8 mouse cellular contexts compared by ENCODE assay signal in genomic region chr11:121204161-121205006, GRCm38 (mm10). TPM values are rescaled to one million over a fixed set of nuclear protein-coding genes. Genes with fewer than 3 reads are reported as not detected.
A peak's percentile ranks its signal among the peaks of the same experiment; 100 is the strongest.
DNase-seq lines count a peak whose midpoint lies in the region; ATAC-seq and TF ChIP-seq lines count a peak whose summit lies in the region.

Gene Hexdc, plus strand, starts transcription at chr11:121204433.
Gene Ogfod3, minus strand, starts transcription at chr11:121204711.

- peak within 1 kb of the TSS; percentile 68 for H3K9ac ChIP-seq in heart, embryonic 15.5 days
- H3K9ac ChIP-seq in liver, embryonic 14.5 days (replicated peaks), result peak within 1 kb of the TSS; percentile 72
- H3K9ac ChIP-seq in neural tube, embryonic 11.5 days (ENCODE audit: low read length), result peak within 1 kb of the TSS; percentile 67
- H3K9ac ChIP-seq in stomach, postnatal 0 days (ENCODE audit: low read length), result peak within 1 kb of the TSS; percentile 70

- no peak for TF ChIP-seq EP300 in liver, embryonic 14.5 days (IDR thresholded peaks at IDR 0.05; ENCODE audit: low read depth)
- no peak for TF ChIP-seq EP300 in stomach, postnatal 0 days (optimal IDR thresholded peaks at IDR 0.05)

- H3K27me3 ChIP-seq in forebrain, embryonic 10.5 days (ENCODE audit: poor library complexity, severe bottlenecking), result no peaks in the 10 kb centered on the region
- no peaks in the 10 kb centered on the region for H3K27me3 ChIP-seq in heart, embryonic 15.5 days
- no peaks in the 10 kb centered on the region for H3K27me3 ChIP-seq in liver, embryonic 14.5 days (ENCODE audit: control insufficient read depth, insufficient read depth, low read length)
- H3K27me3 ChIP-seq in neural tube, embryonic 11.5 days (ENCODE audit: control insufficient read depth, insufficient read depth, low read length), result no peaks in the 10 kb centered on the region
- H3K27me3 ChIP-seq in stomach, postnatal 0 days (ENCODE audit: control insufficient read depth, insufficient read depth, low read length), result no peaks in the 10 kb centered on the region

- peak within 1 kb of the TSS; percentile 86 for H3K4me2 ChIP-seq in heart, embryonic 15.5 days
- H3K4me2 ChIP-seq in liver, embryonic 14.5 days (ENCODE audit: low read depth), result peak within 1 kb of the TSS; percentile 89
- H3K4me2 ChIP-seq in neural tube, embryonic 11.5 days (ENCODE audit: low read depth), result peak within 1 kb of the TSS; percentile 60
- H3K4me2 ChIP-seq in stomach, postnatal 0 days (replicated peaks; ENCODE audit: low read depth), result peak within 1 kb of the TSS; percentile 68

- H3K4me3 ChIP-seq in forebrain, embryonic 10.5 days, result peak within 1 kb of the TSS; percentile 76
- peak within 1 kb of the TSS; percentile 65 for H3K4me3 ChIP-seq in heart, embryonic 15.5 days
- H3K4me3 ChIP-seq in liver, embryonic 14.5 days (ENCODE audit: insufficient read depth in 1 of 2, low read depth in 2 of 2, low read length in 2 of 2), result peak within 1 kb of the TSS; percentile 70 to 83
- peak within 1 kb of the TSS; percentile 71 for H3K4me3 ChIP-seq in neural tube, embryonic 11.5 days (ENCODE audit: low read depth, low read length)
- peak within 1 kb of the TSS; percentile 74 for H3K4me3 ChIP-seq in stomach, postnatal 0 days (ENCODE audit: low read depth, low read length)

- WGBS in forebrain, embryonic 10.5 days, result under 1% methylated on average over 70 of the region's 70 CpGs
- under 1% methylated on average over 69 of the region's 70 CpGs for WGBS in heart, embryonic 15.5 days
- WGBS in liver, embryonic 14.5 days (ENCODE audit: insufficient replicate concordance), result under 1% methylated on average over 70 of the region's 70 CpGs
- WGBS in neural tube, embryonic 11.5 days, result under 1% methylated on average over 70 of the region's 70 CpGs
- WGBS in stomach, postnatal 0 days, result under 1% methylated on average over 67 of the region's 70 CpGs

- no peaks in the 10 kb centered on the region for H3K9me3 ChIP-seq in forebrain, embryonic 10.5 days
- no peaks in the 10 kb centered on the region for H3K9me3 ChIP-seq in heart, embryonic 15.5 days (replicated peaks)
- H3K9me3 ChIP-seq in liver, embryonic 14.5 days (ENCODE audit: control insufficient read depth, low read length), result no peaks in the 10 kb centered on the region
- H3K9me3 ChIP-seq in neural tube, embryonic 11.5 days (ENCODE audit: control insufficient read depth, low read length), result no peaks in the 10 kb centered on the region
- no peaks in the 10 kb centered on the region for H3K9me3 ChIP-seq in stomach, postnatal 0 days (ENCODE audit: control insufficient read depth, low read length)

- H3K36me3 ChIP-seq in forebrain, embryonic 10.5 days (replicated peaks), result peaks cover 21% of the 10 kb centered on the region
- no peaks in the 10 kb centered on the region; the same call in 1 of the 2 replicates for H3K36me3 ChIP-seq in heart, embryonic 15.5 days
- H3K36me3 ChIP-seq in liver, embryonic 14.5 days (replicated peaks; ENCODE audit: control insufficient read depth, insufficient read depth, low read depth), result no peaks in the 10 kb centered on the region
- H3K36me3 ChIP-seq in neural tube, embryonic 11.5 days (ENCODE audit: control insufficient read depth, insufficient read depth, low read length), result no peaks in the 10 kb centered on the region
- no peaks in the 10 kb centered on the region; the same call in 1 of the 2 replicates for H3K36me3 ChIP-seq in stomach, postnatal 0 days (ENCODE audit: control insufficient read depth, insufficient read depth, low read length)

- peaks cover 17% of the 10 kb centered on the region for H3K4me1 ChIP-seq in forebrain, embryonic 10.5 days
- peaks cover 22% of the 10 kb centered on the region for H3K4me1 ChIP-seq in heart, embryonic 15.5 days (replicated peaks)
- H3K4me1 ChIP-seq in liver, embryonic 14.5 days (replicated peaks; ENCODE audit: control insufficient read depth in 2 of 2, insufficient read depth in 2 of 2, low read length in 1 of 2), result peaks cover 0 to 10% of the 10 kb centered on the region in 2 experiments; a peak in 3 of 4 replicates
- H3K4me1 ChIP-seq in neural tube, embryonic 11.5 days (ENCODE audit: control insufficient read depth, insufficient read depth, low read length), result no peaks in the 10 kb centered on the region
- H3K4me1 ChIP-seq in stomach, postnatal 0 days (replicated peaks; ENCODE audit: control insufficient read depth, insufficient read depth), result no peaks in the 10 kb centered on the region

- peak within 1 kb of the TSS; percentile 95 for H3K27ac ChIP-seq in forebrain, embryonic 10.5 days
- peak within 1 kb of the TSS; percentile 84 for H3K27ac ChIP-seq in heart, embryonic 15.5 days
- H3K27ac ChIP-seq in liver, embryonic 14.5 days, result no peak within 1 kb of the TSS; the same call in 1 of the 2 replicates
- peak within 1 kb of the TSS; percentile 78; the same call in 1 of the 2 replicates for H3K27ac ChIP-seq in neural tube, embryonic 11.5 days (ENCODE audit: low read depth, low read length)
- H3K27ac ChIP-seq in stomach, postnatal 0 days (replicated peaks), result peak within 1 kb of the TSS; percentile 78

- DNase-seq in CD8-positive naive resting alpha-beta T cell, adult 2 months (ENCODE audit: low read depth in 2 of 2, low spot score in 2 of 2), result peak; percentile 86 to 94
- peak; percentile 96 for DNase-seq in c-Kit-positive CD71-negative TER-119-negative erythroid progenitor cells, embryonic 14.5 days (ENCODE audit: low read depth)
- peak; percentile 98 for DNase-seq in forebrain, embryonic 10.5 days (ENCODE audit: extremely low spot score, low spot score)
- DNase-seq in kidney, postnatal 25 days, result peak; percentile 98 to 99
- DNase-seq in liver, embryonic 14.5 days (ENCODE audit: low read depth in 3 of 3, low spot score in 3 of 3), result peak; percentile 93 to 98 (median 93)
- peak; percentile 96 for DNase-seq in neural tube, embryonic 11.5 days (ENCODE audit: low spot score)
- DNase-seq in stomach, postnatal 0 days (ENCODE audit: low spot score), result peak; percentile 99

- TF ChIP-seq CTCF in liver, embryonic 14.5 days (IDR thresholded peaks at IDR 0.05; ENCODE audit: low read depth), result no peak
- TF ChIP-seq CTCF in stomach, postnatal 0 days (IDR thresholded peaks at IDR 0.05; ENCODE audit: low read depth), result no peak

- ATAC-seq in heart, embryonic 15.5 days (replicated peaks; ENCODE audit: insufficient number of reproducible peaks, insufficient read depth, low FRiP score, low read depth), result peak; percentile 97
- peak; percentile 99 for ATAC-seq in liver, embryonic 14.5 days (ENCODE audit: insufficient read depth)
- peak; percentile 98 for ATAC-seq in neural tube, embryonic 11.5 days (ENCODE audit: insufficient read depth, low FRiP score, low TSS enrichment)
- peak; percentile 98 for ATAC-seq in stomach, postnatal 0 days (ENCODE audit: low FRiP score, low TSS enrichment)

RNA-seq across cellular contexts. Expression of gene Hexdc, which starts in this region (rescaled TPM):
- 5.3 and 6.6 TPM in 2 replicates for polyA plus RNA-seq in forebrain, embryonic 10.5 days (2016; fragmentation: Nextera tagmentation; extraction: Ambion mirVana)
- polyA plus RNA-seq in heart, embryonic 15.5 days (2015; fragmentation: Nextera tagmentation; extraction: Ambion mirVana), result 7.3 and 9.2 TPM in 2 replicates
- polyA plus RNA-seq in liver, embryonic 14.5 days (2012; rRNA removed), result 7.4 and 8.1 TPM in 2 replicates
- polyA plus RNA-seq in liver, embryonic 14.5 days (2014; fragmentation: Nextera tagmentation; extraction: Ambion mirVana), result 2.3 and 2.7 TPM in 2 replicates
- polyA plus RNA-seq in neural tube, embryonic 11.5 days (2014; fragmentation: Nextera tagmentation; extraction: Ambion mirVana), result 7.0 and 7.6 TPM in 2 replicates
- polyA plus RNA-seq in stomach, postnatal 0 days (2015; fragmentation: Nextera tagmentation; extraction: Ambion mirVana), result 5.7 and 6.4 TPM in 2 replicates

RNA-seq across cellular contexts. Expression of gene Ogfod3, which starts in this region (rescaled TPM):
- 23.0 and 25.1 TPM in 2 replicates for polyA plus RNA-seq in forebrain, embryonic 10.5 days (2016; fragmentation: Nextera tagmentation; extraction: Ambion mirVana)
- polyA plus RNA-seq in heart, embryonic 15.5 days (2015; fragmentation: Nextera tagmentation; extraction: Ambion mirVana), result 26.4 and 29.8 TPM in 2 replicates
- polyA plus RNA-seq in liver, embryonic 14.5 days (2012; rRNA removed), result 4.0 and 5.6 TPM in 2 replicates
- 13.3 and 15.3 TPM in 2 replicates for polyA plus RNA-seq in liver, embryonic 14.5 days (2014; fragmentation: Nextera tagmentation; extraction: Ambion mirVana)
- 17.8 and 19.8 TPM in 2 replicates for polyA plus RNA-seq in neural tube, embryonic 11.5 days (2014; fragmentation: Nextera tagmentation; extraction: Ambion mirVana)
- polyA plus RNA-seq in stomach, postnatal 0 days (2015; fragmentation: Nextera tagmentation; extraction: Ambion mirVana), result 22.2 and 23.3 TPM in 2 replicates
